ENCODE assay signal across 19 mouse cellular contexts in the genomic region with DNA sequence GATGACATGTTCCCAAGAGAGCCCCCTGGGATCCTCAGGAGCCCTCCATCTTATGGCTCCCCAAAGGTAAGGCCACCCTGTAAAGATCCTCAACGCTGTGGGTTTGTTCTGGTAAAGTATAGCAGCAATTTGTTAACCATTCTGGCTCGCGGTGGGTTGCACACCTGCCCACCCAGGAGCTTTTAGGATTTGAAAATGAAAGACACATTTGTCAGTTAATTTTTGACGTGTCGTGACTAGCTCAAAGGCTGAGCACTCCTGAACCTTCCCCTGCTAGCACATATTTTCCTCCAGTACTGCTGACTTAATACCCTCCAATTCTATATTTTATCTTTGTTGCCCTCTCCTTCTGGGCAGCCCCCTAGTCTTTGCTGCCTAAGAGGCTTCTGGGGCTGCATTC. TPM values are rescaled to one million over a fixed set of nuclear protein-coding genes. Genes with fewer than 3 reads are reported as not detected.
A peak's percentile ranks its signal among the peaks of the same experiment; 100 is the strongest.
DNase-seq lines count a peak whose midpoint lies in the region; ATAC-seq lines count a peak whose summit lies in the region.
"Had no signal": no experiment of that assay in that cellular context is flagged by ENCODE, and none has a peak within 500 bp of the region (broad histone marks: within the 10 kb centered on the region; RNA-seq: fewer than 3 reads in every experiment).

No protein-coding gene starts in this region.

- no peak for ATAC-seq in kidney, embryonic 15.5 days (replicated peaks; ENCODE audit: low FRiP score)
- ATAC-seq: CD4-positive, CD25-positive, alpha-beta regulatory T cell, adult 4 months; forebrain, embryonic 13.5 days; forebrain, embryonic 15.5 days; forebrain, postnatal 0 days had no signal

- no peaks in the 10 kb centered on the region for H3K36me3 ChIP-seq in kidney, embryonic 15.5 days
- no peaks in the 10 kb centered on the region for H3K36me3 ChIP-seq in limb, embryonic 10.5 days
- H3K36me3 ChIP-seq: embryonic facial prominence, embryonic 10.5 days; embryonic facial prominence, embryonic 12.5 days; forebrain, embryonic 15.5 days had no signal

- no peak overlapping the region for H3K4me3 ChIP-seq in kidney, embryonic 15.5 days (replicated peaks)
- no peak overlapping the region for H3K4me3 ChIP-seq in limb, embryonic 10.5 days
- H3K4me3 ChIP-seq: embryonic facial prominence, embryonic 10.5 days; embryonic facial prominence, embryonic 12.5 days; forebrain, embryonic 13.5 days; forebrain, embryonic 15.5 days had no signal

- peaks cover 29% of the 10 kb centered on the region for H3K4me1 ChIP-seq in kidney, embryonic 15.5 days
- H3K4me1 ChIP-seq in limb, embryonic 10.5 days: peaks cover 46% of the 10 kb centered on the region
- H3K4me1 ChIP-seq: forebrain, embryonic 13.5 days; forebrain, embryonic 15.5 days had no signal

- no peak overlapping the region for H3K4me2 ChIP-seq in kidney, embryonic 15.5 days
- H3K4me2 ChIP-seq: embryonic facial prominence, embryonic 12.5 days; forebrain, embryonic 13.5 days; forebrain, embryonic 15.5 days had no signal

- no peak overlapping the region for H3K9ac ChIP-seq in kidney, embryonic 15.5 days
- H3K9ac ChIP-seq: embryonic facial prominence, embryonic 12.5 days; forebrain, embryonic 13.5 days; forebrain, embryonic 15.5 days; forebrain, postnatal 0 days had no signal

- H3K9me3 ChIP-seq in kidney, embryonic 15.5 days (replicated peaks): no peaks in the 10 kb centered on the region
- H3K9me3 ChIP-seq in limb, embryonic 10.5 days (replicated peaks): no peaks in the 10 kb centered on the region
- H3K9me3 ChIP-seq: embryonic facial prominence, embryonic 10.5 days; embryonic facial prominence, embryonic 12.5 days; forebrain, embryonic 13.5 days; forebrain, embryonic 15.5 days had no signal

- H3K27ac ChIP-seq in kidney, embryonic 15.5 days: peak overlapping the region; percentile 51; the same call in 1 of the 2 replicates
- H3K27ac ChIP-seq in limb, embryonic 10.5 days: 0 out of 2 replicates have a peak overlapping the region, but pooled peaks have one; percentile 38
- H3K27ac ChIP-seq: embryonic facial prominence, embryonic 12.5 days; forebrain, embryonic 13.5 days; forebrain, embryonic 15.5 days had no signal

- no peak for DNase-seq in kidney, postnatal 4 days
- DNase-seq in limb, embryonic 10.5 days (ENCODE audit: low spot score): no peak
- no peak for DNase-seq in urinary bladder, postnatal 25 days (ENCODE audit: low spot score)
- no peak for DNase-seq in lung, postnatal 36 days
- DNase-seq: adrenal gland, postnatal 10 days; adrenal gland, postnatal 25 days; B cell, adult 2 months; cerebellum, adult 11-12 months; cerebellum, adult 2 months; cerebellum, adult 9-10 months; cerebellum, postnatal 10 days; cerebellum, postnatal 25 days; forebrain, postnatal 0 days had no signal

- H3K27me3 ChIP-seq in kidney, embryonic 15.5 days: no peaks in the 10 kb centered on the region
- no peaks in the 10 kb centered on the region for H3K27me3 ChIP-seq in limb, embryonic 10.5 days (ENCODE audit: low read depth, poor library complexity, severe bottlenecking)
- H3K27me3 ChIP-seq: embryonic facial prominence, embryonic 12.5 days; forebrain, embryonic 13.5 days; forebrain, embryonic 15.5 days had no signal

- 90% methylated on average over 5 of the region's 5 CpGs for WGBS in kidney, embryonic 15.5 days
- 79% methylated on average over 5 of the region's 5 CpGs for WGBS in limb, embryonic 10.5 days

RNA-seq across cellular contexts. Expression of a gene that starts 49.3 kb away (rescaled TPM):
- polyA plus RNA-seq in kidney, embryonic 15.5 days (2015; fragmentation: Nextera tagmentation; extraction: Ambion mirVana): 4.2 and 4.3 TPM in 2 replicates
- 1.8 and 2.8 TPM in 2 replicates for polyA plus RNA-seq in limb, embryonic 10.5 days (2016; fragmentation: Nextera tagmentation; extraction: Ambion mirVana)
- polyA plus RNA-seq: CD4-positive, CD25-positive, alpha-beta regulatory T cell, adult 4 months had no signal

RNA-seq across cellular contexts. Expression of a gene that starts 50.8 kb away (rescaled TPM):
- polyA plus RNA-seq in kidney, embryonic 15.5 days (2015; fragmentation: Nextera tagmentation; extraction: Ambion mirVana): 93.6 and 98.5 TPM in 2 replicates
- polyA plus RNA-seq in limb, embryonic 10.5 days (2016; fragmentation: Nextera tagmentation; extraction: Ambion mirVana): 50.3 and 53.7 TPM in 2 replicates

RNA-seq across cellular contexts. Expression of a gene that starts 58.5 kb away (rescaled TPM):
- 21.3 and 24.7 TPM in 2 replicates for polyA plus RNA-seq in kidney, embryonic 15.5 days (2015; fragmentation: Nextera tagmentation; extraction: Ambion mirVana)
- 25.6 and 27.0 TPM in 2 replicates for polyA plus RNA-seq in limb, embryonic 10.5 days (2016; fragmentation: Nextera tagmentation; extraction: Ambion mirVana)
